Comparison of ENCODE assay signal across 8 mouse cellular contexts in the genomic region with DNA sequence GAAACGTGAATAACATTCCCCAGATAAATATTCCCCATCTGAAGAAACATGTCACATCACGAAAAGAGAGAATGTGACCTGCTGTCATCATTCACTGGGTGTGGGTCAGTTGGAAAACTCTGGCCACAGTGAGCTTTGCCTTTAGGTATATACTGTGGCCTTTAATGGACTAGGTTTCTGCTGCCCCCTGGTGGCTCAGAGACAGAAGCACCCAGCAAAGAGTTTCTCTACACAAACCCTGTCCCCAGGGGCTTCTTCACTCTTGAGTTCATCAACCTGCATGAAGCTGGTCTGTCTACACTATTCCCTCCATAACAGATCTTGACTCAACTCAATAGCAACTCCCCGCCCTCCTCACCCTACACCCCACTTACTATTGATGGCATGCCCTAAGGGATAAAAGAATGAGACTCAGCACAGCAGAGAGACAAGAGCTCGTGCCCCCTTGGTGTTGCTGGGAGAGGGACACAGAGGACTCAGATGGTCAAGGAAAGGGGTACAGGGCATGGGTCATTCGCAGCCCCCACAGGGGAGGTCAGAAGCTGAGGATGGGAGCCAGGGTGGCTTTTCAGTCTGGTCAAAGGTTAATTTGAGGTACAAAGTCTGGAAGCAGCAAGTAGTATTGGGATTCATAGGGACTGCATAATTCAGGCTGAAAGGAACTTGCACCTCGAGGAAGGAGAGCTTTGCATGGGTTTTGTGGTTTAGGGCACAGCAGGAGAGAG. TPM values are rescaled to one million over a fixed set of nuclear protein-coding genes. Genes with fewer than 3 reads are reported as not detected.
A peak's percentile ranks its signal among the peaks of the same experiment; 100 is the strongest.
DNase-seq lines count a peak whose midpoint lies in the region; ATAC-seq and TF ChIP-seq lines count a peak whose summit lies in the region.

No protein-coding gene starts in this region.

- WGBS in midbrain, embryonic 10.5 days, result 30% methylated on average over 6 of the region's 6 CpGs
- WGBS in midbrain, embryonic 13.5 days, result 31% methylated on average over 6 of the region's 6 CpGs
- 19% methylated on average over 6 of the region's 6 CpGs for WGBS in cerebellum, adult 2 months
- 16% methylated on average over 6 of the region's 6 CpGs for WGBS in kidney, embryonic 16.5 days
- 14% methylated on average over 6 of the region's 6 CpGs for WGBS in liver, embryonic 13.5 days (ENCODE audit: insufficient replicate concordance)
- WGBS in thymus, adult 2 months, result 32% methylated on average over 6 of the region's 6 CpGs

- H3K36me3 ChIP-seq in midbrain, embryonic 10.5 days, result no peaks in the 10 kb centered on the region
- H3K36me3 ChIP-seq in midbrain, embryonic 13.5 days, result no peaks in the 10 kb centered on the region
- H3K36me3 ChIP-seq in kidney, embryonic 16.5 days (ENCODE audit: insufficient read depth, low read length), result no peaks in the 10 kb centered on the region
- H3K36me3 ChIP-seq in liver, embryonic 13.5 days, result no peaks in the 10 kb centered on the region
- H3K36me3 ChIP-seq in thymus, adult 2 months (ENCODE audit: control insufficient read depth, insufficient read depth, low read length), result no peaks in the 10 kb centered on the region

- H3K4me3 ChIP-seq in midbrain, embryonic 10.5 days, result no peak overlapping the region
- no peak overlapping the region for H3K4me3 ChIP-seq in midbrain, embryonic 13.5 days (replicated peaks)
- no peak overlapping the region for H3K4me3 ChIP-seq in cerebellum, adult 2 months (replicated peaks; ENCODE audit: insufficient read depth, low read depth, low read length)
- no peak overlapping the region for H3K4me3 ChIP-seq in kidney, embryonic 16.5 days (ENCODE audit: low read length)
- H3K4me3 ChIP-seq in liver, embryonic 13.5 days (replicated peaks), result no peak overlapping the region
- no peak overlapping the region for H3K4me3 ChIP-seq in thymus, adult 2 months (ENCODE audit: control insufficient read depth, insufficient read depth, low read length)

- peak; percentile 74 for TF ChIP-seq CTCF in cerebellum, adult 2 months (IDR thresholded peaks at IDR 0.05; ENCODE audit: borderline replicate concordance, insufficient read depth, low read depth, low read length)
- TF ChIP-seq CTCF in thymus, adult 2 months (IDR thresholded peaks at IDR 0.05; ENCODE audit: borderline replicate concordance, control insufficient read depth, extremely low read depth, insufficient read depth, low read length, poor library complexity), result no peak

- no peaks in the 10 kb centered on the region for H3K9me3 ChIP-seq in midbrain, embryonic 10.5 days (replicated peaks)
- H3K9me3 ChIP-seq in midbrain, embryonic 13.5 days, result no peaks in the 10 kb centered on the region
- H3K9me3 ChIP-seq in kidney, embryonic 16.5 days (ENCODE audit: low read length), result no peaks in the 10 kb centered on the region
- no peaks in the 10 kb centered on the region for H3K9me3 ChIP-seq in liver, embryonic 13.5 days (replicated peaks)

- no peak overlapping the region for H3K9ac ChIP-seq in midbrain, embryonic 13.5 days (replicated peaks)
- no peak overlapping the region for H3K9ac ChIP-seq in kidney, embryonic 16.5 days (replicated peaks; ENCODE audit: low read length)
- H3K9ac ChIP-seq in liver, embryonic 13.5 days, result no peak overlapping the region

- H3K4me2 ChIP-seq in midbrain, embryonic 13.5 days (replicated peaks), result no peak overlapping the region
- H3K4me2 ChIP-seq in kidney, embryonic 16.5 days (replicated peaks; ENCODE audit: low read depth, low read length), result no peak overlapping the region
- H3K4me2 ChIP-seq in liver, embryonic 13.5 days, result no peak overlapping the region

- TF ChIP-seq POLR2A in cerebellum, adult 2 months (IDR thresholded peaks at IDR 0.05; ENCODE audit: borderline replicate concordance, insufficient read depth, low read length), result no peak
- TF ChIP-seq POLR2A in thymus, adult 2 months (IDR thresholded peaks at IDR 0.05; ENCODE audit: control insufficient read depth, extremely low read depth, insufficient read depth, low read length, poor library complexity), result no peak

- no peaks in the 10 kb centered on the region for H3K27me3 ChIP-seq in midbrain, embryonic 10.5 days (ENCODE audit: low read depth, poor library complexity, severe bottlenecking)
- H3K27me3 ChIP-seq in midbrain, embryonic 13.5 days, result no peaks in the 10 kb centered on the region
- H3K27me3 ChIP-seq in cerebellum, adult 2 months (ENCODE audit: control insufficient read depth, insufficient read depth, low read length), result no peaks in the 10 kb centered on the region
- H3K27me3 ChIP-seq in kidney, embryonic 16.5 days (ENCODE audit: insufficient read depth, low read length), result no peaks in the 10 kb centered on the region
- no peaks in the 10 kb centered on the region for H3K27me3 ChIP-seq in liver, embryonic 13.5 days
- H3K27me3 ChIP-seq in thymus, adult 2 months (ENCODE audit: control insufficient read depth, insufficient read depth, low read length), result no peaks in the 10 kb centered on the region

- no peak for ATAC-seq in midbrain, embryonic 13.5 days
- peak; percentile 49 for ATAC-seq in kidney, embryonic 16.5 days (ENCODE audit: low FRiP score, low TSS enrichment)
- ATAC-seq in liver, embryonic 13.5 days (ENCODE audit: low read depth), result peak; percentile 51; the same call in 1 of the 2 replicates

- H3K27ac ChIP-seq in midbrain, embryonic 10.5 days (replicated peaks), result no peak overlapping the region
- H3K27ac ChIP-seq in midbrain, embryonic 13.5 days, result no peak overlapping the region
- no peak overlapping the region for H3K27ac ChIP-seq in cerebellum, adult 2 months (ENCODE audit: insufficient read depth, low read length)
- no peak overlapping the region for H3K27ac ChIP-seq in kidney, embryonic 16.5 days (ENCODE audit: low read length)
- no peak overlapping the region for H3K27ac ChIP-seq in liver, embryonic 13.5 days
- no peak overlapping the region for H3K27ac ChIP-seq in thymus, adult 2 months (ENCODE audit: control insufficient read depth, insufficient read depth, low read length)

- DNase-seq in midbrain, embryonic 10.5 days (ENCODE audit: low spot score), result peak; percentile 64
- peak; percentile 39 to 50 for DNase-seq in cerebellum, adult 2 months
- peak; percentile 47 to 64 for DNase-seq in gastrocnemius, postnatal 4 days (ENCODE audit: low spot score in 2 of 2)
- peak; percentile 28 for DNase-seq in liver, embryonic 13.5 days
- peak; percentile 62 for DNase-seq in ovary, postnatal 36 days (ENCODE audit: low spot score)
- peak; percentile 63 for DNase-seq in thymus, adult 2 months

- H3K4me1 ChIP-seq in midbrain, embryonic 10.5 days, result no peaks in the 10 kb centered on the region
- no peaks in the 10 kb centered on the region for H3K4me1 ChIP-seq in midbrain, embryonic 13.5 days (replicated peaks)
- no peaks in the 10 kb centered on the region for H3K4me1 ChIP-seq in cerebellum, adult 2 months (ENCODE audit: control insufficient read depth, insufficient read depth, low read length)
- H3K4me1 ChIP-seq in kidney, embryonic 16.5 days (ENCODE audit: insufficient read depth, low read length), result no peaks in the 10 kb centered on the region
- no peaks in the 10 kb centered on the region for H3K4me1 ChIP-seq in liver, embryonic 13.5 days (replicated peaks)
- H3K4me1 ChIP-seq in thymus, adult 2 months (replicated peaks; ENCODE audit: control insufficient read depth, insufficient read depth, low read length), result no peaks in the 10 kb centered on the region; the same call in 1 of the 2 replicates

RNA-seq across cellular contexts. Expression of a gene that starts 11.0 kb away (rescaled TPM):
- not detected in 2 replicates for polyA plus RNA-seq in midbrain, embryonic 10.5 days (2016; fragmentation: Nextera tagmentation; extraction: Ambion mirVana)
- polyA plus RNA-seq in midbrain, embryonic 13.5 days (2015; fragmentation: Nextera tagmentation; extraction: Ambion mirVana), result not detected in 2 replicates
- not detected in 2 replicates for polyA plus RNA-seq in cerebellum, adult 2 months (2012; rRNA removed)
- total RNA-seq in gastrocnemius, postnatal 4 days (2021), result not detected
- not detected in 2 replicates for polyA plus RNA-seq in kidney, embryonic 16.5 days (2015; fragmentation: Nextera tagmentation; extraction: Ambion mirVana)
- not detected in 2 replicates for polyA plus RNA-seq in liver, embryonic 13.5 days (2015; fragmentation: Nextera tagmentation; extraction: Ambion mirVana)
- polyA plus RNA-seq in thymus, adult 2 months (2012; rRNA removed), result not detected in 2 replicates

RNA-seq across cellular contexts. Expression of a gene that starts 19.7 kb away (rescaled TPM):
- polyA plus RNA-seq in midbrain, embryonic 10.5 days (2016; fragmentation: Nextera tagmentation; extraction: Ambion mirVana), result 0.94 and 1.2 TPM in 2 replicates
- polyA plus RNA-seq in midbrain, embryonic 13.5 days (2015; fragmentation: Nextera tagmentation; extraction: Ambion mirVana), result 1.2 and 1.3 TPM in 2 replicates
- polyA plus RNA-seq in cerebellum, adult 2 months (2012; rRNA removed), result 0.84 and 0.93 TPM in 2 replicates
- total RNA-seq in gastrocnemius, postnatal 4 days (2021), result not detected
- polyA plus RNA-seq in kidney, embryonic 16.5 days (2015; fragmentation: Nextera tagmentation; extraction: Ambion mirVana), result 1.1 and 1.2 TPM in 2 replicates
- 0.93 and 1.0 TPM in 2 replicates for polyA plus RNA-seq in liver, embryonic 13.5 days (2015; fragmentation: Nextera tagmentation; extraction: Ambion mirVana)
- 0.23 and 0.41 TPM in 2 replicates for polyA plus RNA-seq in thymus, adult 2 months (2012; rRNA removed)

RNA-seq across cellular contexts. Expression of a gene that starts 19.7 kb away (rescaled TPM):
- 80.1 and 80.2 TPM in 2 replicates for polyA plus RNA-seq in midbrain, embryonic 10.5 days (2016; fragmentation: Nextera tagmentation; extraction: Ambion mirVana)
- polyA plus RNA-seq in midbrain, embryonic 13.5 days (2015; fragmentation: Nextera tagmentation; extraction: Ambion mirVana), result 65.4 and 72.6 TPM in 2 replicates
- 43.1 and 44.3 TPM in 2 replicates for polyA plus RNA-seq in cerebellum, adult 2 months (2012; rRNA removed)
- total RNA-seq in gastrocnemius, postnatal 4 days (2021), result 10 to 100 TPM; 40.8 to 40.9 TPM
- polyA plus RNA-seq in kidney, embryonic 16.5 days (2015; fragmentation: Nextera tagmentation; extraction: Ambion mirVana), result 73.3 and 74.2 TPM in 2 replicates
- polyA plus RNA-seq in liver, embryonic 13.5 days (2015; fragmentation: Nextera tagmentation; extraction: Ambion mirVana), result 47.3 and 49.8 TPM in 2 replicates
- 60.6 and 134 TPM in 2 replicates for polyA plus RNA-seq in thymus, adult 2 months (2012; rRNA removed)

RNA-seq across cellular contexts. Expression of a gene that starts 27.8 kb away (rescaled TPM):
- polyA plus RNA-seq in midbrain, embryonic 10.5 days (2016; fragmentation: Nextera tagmentation; extraction: Ambion mirVana), result not detected in 2 replicates
- not detected in 2 replicates for polyA plus RNA-seq in midbrain, embryonic 13.5 days (2015; fragmentation: Nextera tagmentation; extraction: Ambion mirVana)
- polyA plus RNA-seq in cerebellum, adult 2 months (2012; rRNA removed), result not detected in 2 replicates
- not detected for total RNA-seq in gastrocnemius, postnatal 4 days (2021)
- polyA plus RNA-seq in kidney, embryonic 16.5 days (2015; fragmentation: Nextera tagmentation; extraction: Ambion mirVana), result 0.49 and 1.2 TPM in 2 replicates
- not detected in 2 replicates for polyA plus RNA-seq in liver, embryonic 13.5 days (2015; fragmentation: Nextera tagmentation; extraction: Ambion mirVana)
- polyA plus RNA-seq in thymus, adult 2 months (2012; rRNA removed), result not detected in 2 replicates

RNA-seq across cellular contexts. Expression of a gene that starts 41.1 kb away (rescaled TPM):
- not detected in 2 replicates for polyA plus RNA-seq in midbrain, embryonic 10.5 days (2016; fragmentation: Nextera tagmentation; extraction: Ambion mirVana)
- not detected in 2 replicates for polyA plus RNA-seq in midbrain, embryonic 13.5 days (2015; fragmentation: Nextera tagmentation; extraction: Ambion mirVana)
- not detected in 2 replicates for polyA plus RNA-seq in cerebellum, adult 2 months (2012; rRNA removed)
- total RNA-seq in gastrocnemius, postnatal 4 days (2021), result not detected
- 0.97 and 1.3 TPM in 2 replicates for polyA plus RNA-seq in kidney, embryonic 16.5 days (2015; fragmentation: Nextera tagmentation; extraction: Ambion mirVana)
- polyA plus RNA-seq in liver, embryonic 13.5 days (2015; fragmentation: Nextera tagmentation; extraction: Ambion mirVana), result not detected in 2 replicates
- polyA plus RNA-seq in thymus, adult 2 months (2012; rRNA removed), result not detected in 2 replicates
